Mouse (Mus musculus) limb, embryonic 13.5 days (tissue): Measurements from ENCODE around the gene Itga4. TPM values are rescaled to one million over a fixed set of nuclear protein-coding genes. Genes with fewer than 3 reads are reported as not detected.

Experiments
- ATAC-seq: fragments of 200-750 bp; cut with Nextera tagmentation; 2 replicates; pipeline ENCODE4 v1.8.0; 2017; ENCODE audit warnings: low read depth, moderate number of reproducible peaks, moderate TSS enrichment; ENCODE audit not compliant: low FRiP score
- H3K27ac ChIP-seq: fragments of 300-500 bp; sonication (generic); 2 replicates; pipeline ENCODE4 v1.5.1; 2015; ENCODE audit warnings: inconsistent platforms, mild to moderate bottlenecking, moderate library complexity
- H3K27me3 ChIP-seq: fragments of 300-500 bp; sonication (generic); 2 replicates; pipeline ENCODE4 v1.6.1; 2015; ENCODE audit warnings: mild to moderate bottlenecking, inconsistent platforms
- H3K36me3 ChIP-seq: fragments of 300-500 bp; sonication (generic); 2 replicates; pipeline ENCODE4 v1.6.1; 2015; ENCODE audit warnings: inconsistent platforms, mild to moderate bottlenecking, moderate library complexity
- H3K4me1 ChIP-seq: fragments of 300-500 bp; sonication (generic); 2 replicates; pipeline ENCODE4 v1.6.1; 2015; ENCODE audit warnings: inconsistent platforms
- H3K4me2 ChIP-seq: fragments of 300-500 bp; sonication (generic); replicated peaks from 2 replicates; pipeline ENCODE4 v1.6.1; 2015; ENCODE audit warnings: inconsistent platforms, mild to moderate bottlenecking, moderate library complexity
- H3K4me3 ChIP-seq: fragments of 300-500 bp; sonication (generic); 2 replicates; pipeline ENCODE4 v1.5.1; 2015; ENCODE audit warnings: moderate library complexity, mild to moderate bottlenecking, inconsistent platforms
- H3K9ac ChIP-seq: fragments of 300-500 bp; sonication (generic); 2 replicates; pipeline ENCODE4 v1.6.1; 2015; ENCODE audit warnings: mild to moderate bottlenecking, inconsistent platforms
- H3K9me3 ChIP-seq: fragments of 300-500 bp; sonication (generic); 2 replicates; pipeline ENCODE4 v1.6.1; 2016; ENCODE audit warnings: inconsistent platforms
- WGBS: fragments of 180-500 bp; shearing (Covaris S2); methylation state at CpG from one replicate; pipeline ENCODE4 v1.1.7; 2015; 5-methylcytosine and 5-hydroxymethylcytosine counted together
- polyA plus RNA-seq: library from polyadenylated mRNA; unstranded; fragments of >200 nt; fragmentation: Nextera tagmentation; extraction: Ambion mirVana; gene quantifications from 2 replicates; pipeline ENCODE4 v1.2.1, GENCODE M21; 2015

Gene Itga4
- polyA plus RNA-seq, 1 experiment from 2014 or later: 9.7 TPM

GRCm38 (mm10) chr2:79367451-79368450 is 112.5 kb downstream of the Itga4 start:
- ATAC-seq: no peak
- Histone ChIP-seq H3K27ac (no peak overlapping the region), H3K9ac (no peak overlapping the region), H3K4me2 (no peak overlapping the region), H3K4me1 (no peaks in the 10 kb centered on the region), H3K4me3 (no peak overlapping the region), H3K9me3 (no peaks in the 10 kb centered on the region), H3K27me3 (no peaks in the 10 kb centered on the region), H3K36me3 (no peaks in the 10 kb centered on the region)
- WGBS: 70% methylated on average over 18 of the region's 18 CpGs

DNA sequence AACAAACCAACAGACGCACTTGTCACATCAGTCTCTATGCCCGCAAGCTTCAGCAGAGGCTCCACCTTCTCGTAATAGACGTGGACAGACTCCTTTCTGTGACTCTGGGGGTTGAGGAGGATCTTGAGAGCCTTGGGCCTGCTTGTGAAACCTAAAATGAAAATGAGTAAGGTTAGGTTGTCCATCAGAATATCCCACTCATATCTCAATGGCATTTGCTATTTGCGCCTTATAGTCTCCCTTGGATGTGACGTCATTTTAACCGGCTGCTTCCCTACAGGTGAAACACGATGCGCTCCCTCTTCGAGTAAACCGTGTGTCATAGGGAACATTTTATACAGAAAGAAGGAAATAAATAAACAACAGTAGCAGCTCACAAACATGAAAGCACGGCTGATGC is 113.4 kb downstream of the Itga4 start:
- H3K4me1 ChIP-seq: no peaks in the 10 kb centered on the region
- no peak overlapping the region for H3K9ac ChIP-seq
- no peaks in the 10 kb centered on the region for H3K27me3 ChIP-seq
- 82% methylated on average over 12 of the region's 12 CpGs for WGBS
- H3K4me3 ChIP-seq: no peak overlapping the region
- H3K9me3 ChIP-seq: no peaks in the 10 kb centered on the region
- H3K36me3 ChIP-seq: no peaks in the 10 kb centered on the region
- ATAC-seq: no peak
- no peak overlapping the region for H3K4me2 ChIP-seq
- H3K27ac ChIP-seq: no peak overlapping the region

- H3K9ac ChIP-seq: no peak overlapping the region
- 70% methylated on average over 7 of the region's 7 CpGs for WGBS
These were observed 113.9 kb downstream of the Itga4 start for GRCm38 (mm10) chr2:79369061-79369524.

GRCm38 (mm10) chr2:79369905-79370304 is 114.7 kb downstream of the Itga4 start:
- H3K4me2 ChIP-seq: no peak overlapping the region
- WGBS: 86% methylated on average over 4 of the region's 4 CpGs

More at GRCm38 (mm10) chr2:79369061-79369524, 113.9 kb downstream of the Itga4 start:
- no peak overlapping the region for H3K4me3 ChIP-seq
- ATAC-seq: no peak
- H3K4me1 ChIP-seq: no peaks in the 10 kb centered on the region
- no peaks in the 10 kb centered on the region for H3K9me3 ChIP-seq
- H3K27ac ChIP-seq: no peak overlapping the region
- no peak overlapping the region for H3K4me2 ChIP-seq
- H3K36me3 ChIP-seq: no peaks in the 10 kb centered on the region
- no peaks in the 10 kb centered on the region for H3K27me3 ChIP-seq

GRCm38 (mm10) chr2:79370711-79371312 is 115.6 kb downstream of the Itga4 start:
- H3K9me3 ChIP-seq: no peaks in the 10 kb centered on the region
- WGBS: 73% methylated on average over 9 of the region's 9 CpGs
- no peak overlapping the region for H3K27ac ChIP-seq
- no peak overlapping the region for H3K4me3 ChIP-seq
- no peaks in the 10 kb centered on the region for H3K4me1 ChIP-seq
- H3K9ac ChIP-seq: no peak overlapping the region
- H3K4me2 ChIP-seq: no peak overlapping the region
- no peaks in the 10 kb centered on the region for H3K36me3 ChIP-seq
- H3K27me3 ChIP-seq: no peaks in the 10 kb centered on the region
- no peak for ATAC-seq

More at GRCm38 (mm10) chr2:79369905-79370304, 114.7 kb downstream of the Itga4 start:
- ATAC-seq: no peak
- no peaks in the 10 kb centered on the region for H3K36me3 ChIP-seq
- no peak overlapping the region for H3K4me3 ChIP-seq
- H3K27me3 ChIP-seq: no peaks in the 10 kb centered on the region
- no peak overlapping the region for H3K27ac ChIP-seq
- no peaks in the 10 kb centered on the region for H3K4me1 ChIP-seq
- no peaks in the 10 kb centered on the region for H3K9me3 ChIP-seq
- no peak overlapping the region for H3K9ac ChIP-seq

GRCm38 (mm10) chr2:79371326-79372153 is 116.3 kb downstream of the Itga4 start:
- Histone ChIP-seq H3K4me1 (no peaks in the 10 kb centered on the region), H3K9me3 (no peaks in the 10 kb centered on the region), H3K9ac (no peak overlapping the region), H3K4me3 (no peak overlapping the region), H3K36me3 (no peaks in the 10 kb centered on the region), H3K27me3 (no peaks in the 10 kb centered on the region), H3K27ac (no peak overlapping the region), H3K4me2 (no peak overlapping the region)
- 88% methylated on average over 7 of the region's 7 CpGs for WGBS
- ATAC-seq: no peak

DNA sequence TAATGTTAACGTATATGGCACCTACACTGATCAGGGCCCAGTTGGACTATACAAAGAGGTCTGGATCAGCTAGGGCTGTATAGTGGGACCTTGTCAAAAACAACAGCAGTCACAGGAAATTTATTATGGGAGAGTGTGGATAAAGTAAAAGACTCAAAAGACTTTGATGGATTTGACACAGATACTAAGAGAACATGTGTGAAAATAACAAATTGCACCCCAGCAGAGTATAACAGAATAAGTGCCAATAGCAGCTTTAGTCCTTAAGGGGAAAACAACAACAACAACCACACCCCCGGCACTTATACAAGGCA is 116.9 kb downstream of the Itga4 start:
- Histone ChIP-seq H3K36me3 (no peaks in the 10 kb centered on the region), H3K27me3 (no peaks in the 10 kb centered on the region), H3K4me1 (no peaks in the 10 kb centered on the region), H3K27ac (no peak overlapping the region), H3K9me3 (no peaks in the 10 kb centered on the region), H3K4me2 (no peak overlapping the region), H3K4me3 (no peak overlapping the region), H3K9ac (no peak overlapping the region)
- no peak for ATAC-seq
- WGBS: 74% methylated on average over 2 of the region's 2 CpGs

DNA sequence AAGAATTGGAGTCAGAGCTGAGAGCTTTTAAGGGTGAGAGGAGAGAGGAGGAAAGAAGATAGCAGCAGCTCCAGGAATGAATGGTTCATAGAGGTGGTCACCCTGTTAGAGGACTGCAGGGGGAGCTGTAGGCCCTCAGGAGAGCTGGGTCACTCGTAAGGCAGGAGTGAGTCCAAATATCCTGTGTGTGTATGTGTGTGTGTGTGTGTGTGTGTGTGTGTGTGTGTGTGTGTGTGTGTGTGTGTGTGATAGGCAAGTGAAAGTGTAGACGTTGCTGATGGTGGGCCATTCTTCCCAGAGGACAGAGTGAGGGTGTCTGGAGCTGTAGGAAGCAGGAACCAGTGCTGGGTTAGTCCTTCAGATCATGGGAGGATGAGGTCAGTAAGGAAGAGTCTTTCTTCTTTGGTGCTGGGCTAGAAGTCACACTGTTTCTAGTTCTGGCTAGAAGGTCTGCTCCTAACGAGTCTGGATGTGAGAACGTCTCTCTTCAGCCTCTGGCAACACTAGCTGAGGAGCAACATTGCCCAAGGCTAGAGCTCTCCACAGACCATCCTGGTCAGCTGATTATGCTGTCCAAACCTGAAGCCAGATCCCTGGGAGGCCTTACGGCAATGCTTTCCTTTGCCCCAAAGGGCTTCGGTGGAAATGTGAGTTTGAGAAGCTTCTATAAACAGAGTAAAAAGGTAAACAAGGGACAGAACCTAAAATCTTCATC is 117.4 kb downstream of the Itga4 start:
- no peaks in the 10 kb centered on the region for H3K36me3 ChIP-seq
- H3K27me3 ChIP-seq: no peaks in the 10 kb centered on the region
- H3K9me3 ChIP-seq: no peaks in the 10 kb centered on the region
- no peaks in the 10 kb centered on the region for H3K4me1 ChIP-seq
- 47% methylated on average over 6 of the region's 6 CpGs for WGBS
- no peak overlapping the region for H3K4me2 ChIP-seq
- no peak overlapping the region for H3K4me3 ChIP-seq
- no peak for ATAC-seq
- no peak overlapping the region for H3K9ac ChIP-seq
- no peak overlapping the region for H3K27ac ChIP-seq

GRCm38 (mm10) chr2:79378346-79379086 is 123.3 kb downstream of the Itga4 start:
- Histone ChIP-seq H3K4me2 (no peak overlapping the region), H3K9me3 (no peaks in the 10 kb centered on the region), H3K9ac (no peak overlapping the region), H3K27ac (no peak overlapping the region), H3K4me3 (no peak overlapping the region), H3K27me3 (no peaks in the 10 kb centered on the region), H3K36me3 (no peaks in the 10 kb centered on the region), H3K4me1 (no peaks in the 10 kb centered on the region)
- 80% methylated on average over 8 of the region's 8 CpGs for WGBS
- ATAC-seq: no peak

DNA sequence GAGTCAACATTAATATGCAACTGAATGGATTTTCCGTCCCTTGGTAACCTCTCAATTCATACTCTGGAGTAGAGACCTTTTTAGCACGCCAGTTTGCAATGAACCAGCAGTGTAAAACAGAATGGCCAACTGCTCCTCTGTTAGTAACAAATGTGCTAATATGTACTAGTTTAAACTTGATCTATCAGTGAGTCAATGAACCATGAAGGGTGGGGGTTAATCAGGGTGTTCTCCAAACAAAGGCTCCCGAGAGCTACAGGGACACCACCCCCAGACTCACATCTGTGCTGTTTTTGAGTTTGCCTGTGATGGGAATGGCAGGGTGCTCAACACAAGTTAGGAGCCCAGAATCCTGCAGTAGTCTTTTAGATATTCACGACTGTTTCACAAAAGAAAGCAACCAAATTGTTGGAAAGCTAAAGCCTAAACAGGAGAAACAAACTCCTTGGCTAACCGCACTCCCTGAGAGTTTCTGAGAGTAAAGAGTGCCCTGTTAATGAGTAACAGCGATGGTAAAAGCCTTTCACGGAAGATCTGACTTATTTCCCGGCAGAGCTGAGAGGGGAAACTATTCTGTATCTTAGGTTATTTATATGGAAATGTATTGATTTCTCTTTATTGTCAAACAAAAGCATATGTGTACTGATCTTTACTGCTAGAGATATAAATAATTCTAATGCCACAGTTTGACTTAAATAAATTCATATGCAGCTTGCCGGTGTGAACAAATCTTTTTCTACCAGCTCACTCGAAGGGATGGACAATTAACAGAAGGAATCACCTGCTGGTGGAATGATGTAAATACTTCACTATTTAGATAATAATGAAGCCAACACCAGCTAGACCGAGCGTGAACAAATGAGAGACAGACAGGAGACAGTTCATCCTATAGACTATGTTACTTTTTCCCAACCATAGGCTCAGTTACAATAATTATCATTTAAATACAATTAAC is 124.1 kb downstream of the Itga4 start:
- no peak overlapping the region for H3K27ac ChIP-seq
- no peaks in the 10 kb centered on the region for H3K9me3 ChIP-seq
- H3K9ac ChIP-seq: no peak overlapping the region
- no peak overlapping the region for H3K4me3 ChIP-seq
- H3K36me3 ChIP-seq: no peaks in the 10 kb centered on the region
- WGBS: 51% methylated on average over 12 of the region's 12 CpGs
- ATAC-seq: no peak
- no peak overlapping the region for H3K4me2 ChIP-seq
- no peaks in the 10 kb centered on the region for H3K27me3 ChIP-seq
- H3K4me1 ChIP-seq: no peaks in the 10 kb centered on the region
